Mouse (Mus musculus) midbrain, embryonic 16.5 days (tissue): Measurements from ENCODE around the gene Gpr34. TPM values are rescaled to one million over a fixed set of nuclear protein-coding genes. Genes with fewer than 3 reads are reported as not detected.

Experiments used
- ATAC-seq: fragments of 200-750 bp; cut with Nextera tagmentation; 2 replicates; pipeline ENCODE4 v1.8.0; 2017; ENCODE audit warnings: moderate TSS enrichment
- H3K27ac ChIP-seq: fragments of 300-500 bp; sonication (generic); 2 replicates; pipeline ENCODE4 v1.5.1; 2014; ENCODE audit warnings: mild to moderate bottlenecking, low read length, mixed read lengths
- H3K27me3 ChIP-seq: fragments of 300-500 bp; sonication (generic); 2 replicates; pipeline ENCODE4 v1.6.1; 2014; ENCODE audit warnings: low read depth, low read length, mixed read lengths; ENCODE audit not compliant: control insufficient read depth, insufficient read depth
- H3K36me3 ChIP-seq: fragments of 300-500 bp; sonication (generic); 2 replicates; pipeline ENCODE4 v1.6.1; 2014; ENCODE audit warnings: mild to moderate bottlenecking, low read length, moderate library complexity, mixed read lengths; ENCODE audit not compliant: control insufficient read depth, insufficient read depth
- H3K4me1 ChIP-seq: fragments of 300-500 bp; sonication (generic); 2 replicates; pipeline ENCODE4 v1.6.1; 2014; ENCODE audit warnings: mild to moderate bottlenecking, low read length, mixed read lengths; ENCODE audit not compliant: control insufficient read depth, insufficient read depth
- H3K4me2 ChIP-seq: fragments of 300-500 bp; sonication (generic); 2 replicates; pipeline ENCODE4 v1.6.1; 2014; ENCODE audit warnings: mild to moderate bottlenecking, low read length, mixed read lengths
- H3K4me3 ChIP-seq: fragments of 300-500 bp; sonication (generic); 2 replicates; pipeline ENCODE4 v1.5.1; 2014; ENCODE audit warnings: low read depth, mild to moderate bottlenecking, low read length, moderate library complexity, mixed read lengths
- H3K9ac ChIP-seq: fragments of 300-500 bp; sonication (generic); 2 replicates; pipeline ENCODE4 v1.6.1; 2014; ENCODE audit warnings: low read depth, low read length, mixed read lengths
- H3K9me3 ChIP-seq: fragments of 300-500 bp; sonication (generic); replicated peaks from 2 replicates; pipeline ENCODE4 v1.6.1; 2014; ENCODE audit warnings: mild to moderate bottlenecking, low read length, mixed read lengths; ENCODE audit not compliant: control insufficient read depth, poor library complexity, severe bottlenecking
- WGBS: fragments of 180-500 bp; shearing (Covaris S2); extraction: QIAGEN DNeasy Blood & Tissue Kit; methylation state at CpG from one replicate; pipeline ENCODE4 v1.1.7; 2014; 5-methylcytosine and 5-hydroxymethylcytosine counted together
- polyA plus RNA-seq: library from polyadenylated mRNA; unstranded; fragments of >200 nt; fragmentation: Nextera tagmentation; extraction: Ambion mirVana; gene quantifications from 2 replicates; pipeline ENCODE4 v1.2.1, GENCODE M21; 2015

Gene Gpr34
- polyA plus RNA-seq, 1 experiment from 2014 or later: 2.9 TPM

DNA sequence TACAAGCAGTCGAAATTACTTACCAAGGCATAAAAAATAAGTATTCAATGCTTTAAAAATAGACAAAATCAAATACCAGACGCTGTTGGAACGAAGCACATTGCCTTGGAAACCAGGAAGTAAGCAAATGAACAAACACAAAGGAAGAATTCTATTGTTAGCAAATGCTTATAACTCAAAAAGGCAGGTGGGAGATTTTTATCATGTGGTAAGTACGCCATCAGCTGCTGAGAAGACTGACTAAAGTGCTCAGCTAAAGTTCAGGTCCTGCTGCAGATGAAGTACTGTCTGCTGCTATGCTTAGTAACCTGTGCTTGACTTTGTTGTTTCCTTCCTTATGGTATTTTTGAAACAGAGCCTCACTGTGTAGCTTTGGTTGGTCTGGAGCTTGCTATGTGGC is 13.4 kb upstream of the Gpr34 start:
- no peak overlapping the region for H3K4me2 ChIP-seq
- H3K4me1 ChIP-seq: no peaks in the 10 kb centered on the region
- H3K9ac ChIP-seq: no peak overlapping the region
- no peaks in the 10 kb centered on the region for H3K9me3 ChIP-seq
- H3K27ac ChIP-seq: no peak overlapping the region
- H3K36me3 ChIP-seq: no peaks in the 10 kb centered on the region
- WGBS: 76% methylated on average over 4 of the region's 4 CpGs
- H3K27me3 ChIP-seq: no peaks in the 10 kb centered on the region
- no peak overlapping the region for H3K4me3 ChIP-seq
- ATAC-seq: no peak

GRCm38 (mm10) chrX:13621473-13621872 is 10.4 kb upstream of the Gpr34 start:
- Histone ChIP-seq H3K27ac (no peak overlapping the region), H3K9me3 (no peaks in the 10 kb centered on the region), H3K9ac (no peak overlapping the region), H3K27me3 (no peaks in the 10 kb centered on the region), H3K36me3 (no peaks in the 10 kb centered on the region), H3K4me2 (no peak overlapping the region), H3K4me1 (no peaks in the 10 kb centered on the region), H3K4me3 (no peak overlapping the region)
- 90% methylated on average over 4 of the region's 4 CpGs for WGBS
- no peak for ATAC-seq

GRCm38 (mm10) chrX:13622654-13623053 is 9.2 kb upstream of the Gpr34 start:
- H3K4me2 ChIP-seq: no peak overlapping the region
- no peaks in the 10 kb centered on the region for H3K4me1 ChIP-seq
- H3K9me3 ChIP-seq: no peaks in the 10 kb centered on the region
- no peaks in the 10 kb centered on the region for H3K36me3 ChIP-seq
- WGBS: 81% methylated on average over 5 of the region's 5 CpGs
- H3K27me3 ChIP-seq: no peaks in the 10 kb centered on the region
- ATAC-seq: no peak
- no peak overlapping the region for H3K27ac ChIP-seq
- no peak overlapping the region for H3K4me3 ChIP-seq
- no peak overlapping the region for H3K9ac ChIP-seq

GRCm38 (mm10) chrX:13636398-13636797 is 4.5 kb downstream of the Gpr34 start:
- no peaks in the 10 kb centered on the region for H3K27me3 ChIP-seq
- H3K9ac ChIP-seq: no peak overlapping the region
- no peak overlapping the region for H3K4me3 ChIP-seq
- H3K4me1 ChIP-seq: no peaks in the 10 kb centered on the region
- H3K4me2 ChIP-seq: no peak overlapping the region
- WGBS: 87% methylated on average over 1 of the region's 1 CpGs
- no peaks in the 10 kb centered on the region for H3K36me3 ChIP-seq
- no peaks in the 10 kb centered on the region for H3K9me3 ChIP-seq
- H3K27ac ChIP-seq: no peak overlapping the region
- ATAC-seq: no peak

DNA sequence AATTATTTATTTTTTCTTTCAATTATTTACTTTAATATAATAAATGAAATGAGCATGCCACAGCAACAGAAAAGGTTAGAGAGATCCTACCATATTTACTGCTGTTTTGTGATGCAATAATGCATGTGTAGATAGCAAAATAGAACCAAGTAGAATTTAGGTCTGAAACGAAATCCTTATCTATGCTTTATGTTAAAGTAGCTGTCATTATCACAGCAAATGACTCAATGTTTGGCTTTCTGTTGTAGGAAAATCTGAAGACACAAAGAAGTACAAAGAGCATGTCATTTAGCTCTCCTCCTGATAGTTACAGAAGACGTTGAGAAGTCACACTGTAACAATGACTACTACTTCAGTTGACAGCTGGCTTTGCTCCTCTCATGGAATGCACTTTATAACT is 7.0 kb downstream of the Gpr34 start:
- Histone ChIP-seq H3K27ac (no peak overlapping the region), H3K9me3 (no peaks in the 10 kb centered on the region), H3K4me1 (no peaks in the 10 kb centered on the region), H3K4me3 (no peak overlapping the region), H3K9ac (no peak overlapping the region), H3K27me3 (no peaks in the 10 kb centered on the region), H3K36me3 (no peaks in the 10 kb centered on the region), H3K4me2 (no peak overlapping the region)
- no peak for ATAC-seq
- WGBS: 60% methylated on average over 2 of the region's 2 CpGs

- no peak overlapping the region for H3K4me2 ChIP-seq
- H3K9ac ChIP-seq: no peak overlapping the region
- H3K36me3 ChIP-seq: no peaks in the 10 kb centered on the region
- no peak overlapping the region for H3K27ac ChIP-seq
- H3K4me3 ChIP-seq: no peak overlapping the region
- no peaks in the 10 kb centered on the region for H3K27me3 ChIP-seq
- no peaks in the 10 kb centered on the region for H3K9me3 ChIP-seq
- WGBS: 82% methylated on average over 2 of the region's 2 CpGs
- no peak for ATAC-seq
- H3K4me1 ChIP-seq: no peaks in the 10 kb centered on the region
Observed at GRCm38 (mm10) chrX:13651889-13652288, 20.0 kb downstream of the Gpr34 start.

GRCm38 (mm10) chrX:13652291-13652690 is 20.4 kb downstream of the Gpr34 start:
- Histone ChIP-seq H3K9ac (no peak overlapping the region), H3K9me3 (no peaks in the 10 kb centered on the region), H3K4me1 (no peaks in the 10 kb centered on the region), H3K36me3 (no peaks in the 10 kb centered on the region), H3K27ac (no peak overlapping the region), H3K27me3 (no peaks in the 10 kb centered on the region), H3K4me3 (no peak overlapping the region), H3K4me2 (no peak overlapping the region)
- no peak for ATAC-seq
- 75% methylated on average over 1 of the region's 1 CpGs for WGBS

DNA sequence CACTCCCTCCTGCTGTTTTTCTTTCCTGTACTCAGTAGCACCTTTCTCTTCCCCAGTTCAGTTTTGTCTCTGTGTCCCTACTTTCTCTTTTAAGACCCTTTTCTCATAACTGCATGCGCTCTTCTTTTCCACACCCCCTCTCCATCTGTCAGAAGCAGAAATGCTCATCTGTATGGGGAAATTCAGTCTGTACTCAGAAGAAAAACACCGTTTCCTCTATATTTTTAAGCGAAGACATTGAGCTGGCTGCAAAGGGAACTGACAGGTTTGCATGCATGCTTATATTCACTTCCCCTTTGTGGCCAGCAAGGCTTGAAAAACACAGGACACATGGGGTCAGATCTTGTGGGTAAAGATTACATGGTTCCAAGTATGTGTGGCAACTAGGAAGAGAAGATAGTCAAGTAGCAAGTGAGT is 23.1 kb downstream of the Gpr34 start:
- Histone ChIP-seq H3K27me3 (no peaks in the 10 kb centered on the region), H3K27ac (no peak overlapping the region), H3K4me3 (no peak overlapping the region), H3K9me3 (no peaks in the 10 kb centered on the region), H3K36me3 (no peaks in the 10 kb centered on the region), H3K4me2 (no peak overlapping the region), H3K9ac (no peak overlapping the region), H3K4me1 (no peaks in the 10 kb centered on the region)
- 84% methylated on average over 3 of the region's 3 CpGs for WGBS
- ATAC-seq: no peak

DNA sequence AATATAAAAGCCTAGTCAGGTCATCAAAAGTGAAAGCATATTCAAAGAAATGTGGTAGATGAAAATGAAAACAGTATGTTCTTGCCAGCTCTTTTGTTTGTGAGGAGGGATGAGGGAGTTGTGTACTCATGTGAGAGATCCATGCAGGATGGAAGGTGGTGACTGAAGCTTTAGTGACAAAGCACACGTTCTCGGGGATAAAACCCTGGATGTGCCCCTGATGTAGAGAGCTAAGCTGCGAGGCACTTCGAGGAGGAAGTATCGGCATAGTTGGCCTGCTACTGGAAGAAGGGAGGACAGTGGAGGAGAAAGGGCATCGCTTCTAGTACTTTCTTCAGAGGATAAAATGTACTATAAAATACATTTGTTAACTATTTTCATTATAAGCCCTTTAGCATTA is 24.0 kb downstream of the Gpr34 start:
- Histone ChIP-seq H3K4me3 (no peak overlapping the region), H3K4me1 (no peaks in the 10 kb centered on the region), H3K36me3 (no peaks in the 10 kb centered on the region), H3K27ac (no peak overlapping the region), H3K4me2 (no peak overlapping the region), H3K9me3 (no peaks in the 10 kb centered on the region), H3K9ac (no peak overlapping the region), H3K27me3 (no peaks in the 10 kb centered on the region)
- 87% methylated on average over 6 of the region's 6 CpGs for WGBS
- ATAC-seq: no peak

DNA sequence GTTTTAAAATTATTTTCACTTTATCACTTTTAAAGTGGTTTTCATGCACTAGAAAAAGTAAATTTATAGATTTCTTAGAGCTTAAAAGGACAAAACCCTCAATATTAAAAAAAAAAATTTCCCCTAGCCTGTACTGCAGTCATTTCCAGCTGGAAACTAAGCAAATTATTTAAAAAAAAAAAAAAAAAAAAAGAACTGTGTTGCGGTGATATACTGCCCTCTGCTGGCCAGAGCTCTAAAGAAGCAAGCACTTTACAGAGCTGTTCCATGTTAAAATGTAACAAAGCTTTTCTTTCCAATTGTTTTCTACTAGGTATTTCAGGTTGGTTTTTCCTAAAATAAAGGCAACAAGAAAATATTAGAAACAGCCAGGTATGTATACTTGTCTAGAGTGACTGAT is 24.8 kb downstream of the Gpr34 start:
- ATAC-seq: no peak
- 11% methylated on average over 1 of the region's 1 CpGs for WGBS
- Histone ChIP-seq H3K9ac (no peak overlapping the region), H3K36me3 (no peaks in the 10 kb centered on the region), H3K4me2 (no peak overlapping the region), H3K4me3 (no peak overlapping the region), H3K9me3 (no peaks in the 10 kb centered on the region), H3K27me3 (no peaks in the 10 kb centered on the region), H3K27ac (no peak overlapping the region), H3K4me1 (no peaks in the 10 kb centered on the region)
